Mouse (Mus musculus): ENCODE measurements around the gene Polr3g.

DNA sequence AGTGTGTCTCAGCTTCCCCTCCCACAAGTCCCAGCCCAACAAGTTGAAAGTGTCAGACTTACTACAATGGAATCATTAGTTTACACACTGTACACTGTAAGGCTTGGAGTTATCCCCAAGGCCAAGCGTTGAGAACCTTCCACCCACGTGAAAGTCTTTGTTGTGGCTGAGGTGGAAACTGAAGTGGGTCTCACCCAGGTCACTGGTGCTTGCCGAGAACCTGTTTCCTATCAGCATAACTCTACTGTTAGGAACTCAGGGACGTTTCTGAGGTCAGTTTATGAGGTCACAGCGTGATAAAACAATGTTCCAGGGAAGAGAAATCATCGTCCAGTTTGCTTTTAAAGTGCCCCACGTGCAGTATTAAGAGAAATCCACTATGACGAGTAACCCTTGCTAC is 35.5 kb downstream of the Polr3g start:
- TF ChIP-seq POLR2A (IDR thresholded peaks at IDR 0.05; ENCODE audit: insufficient read depth, low read depth, low read length) (no peak), CTCF (IDR thresholded peaks at IDR 0.05; ENCODE audit: insufficient read depth, low read depth, low read length) (no peak)
